Comparison of ENCODE assay signal across 9 mouse cellular contexts in the genomic region with DNA sequence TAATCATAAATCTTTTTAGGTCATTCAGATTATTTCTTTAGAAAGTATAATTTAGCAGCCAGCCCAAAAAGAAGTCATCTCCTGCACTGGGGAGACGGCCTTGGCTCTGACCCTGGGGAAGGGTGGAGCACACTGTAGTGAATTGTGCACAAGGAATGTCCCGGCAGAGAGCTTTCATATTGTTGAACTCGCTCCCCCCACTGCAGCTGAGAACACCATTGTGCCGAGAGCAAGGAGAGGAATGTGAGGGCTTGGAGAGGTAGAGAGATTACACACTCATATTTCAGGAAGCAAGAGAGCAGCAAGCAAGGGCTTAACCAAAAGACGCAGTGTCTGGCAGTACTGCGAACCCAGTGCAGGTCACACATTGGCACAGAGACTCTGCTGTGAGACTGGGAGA.
DNase-seq lines count a peak whose midpoint lies in the region; ATAC-seq and TF ChIP-seq lines count a peak whose summit lies in the region.
"Had no signal": no experiment of that assay in that cellular context is flagged by ENCODE, and none has a peak within 500 bp of the region (broad histone marks: within the 10 kb centered on the region; RNA-seq: fewer than 3 reads in every experiment).

No protein-coding gene starts in this region.

- H3K27ac ChIP-seq in ES-Bruce4 (ENCODE audit: insufficient read depth, low read length) = no peak overlapping the region
- peak overlapping the region; percentile 75 for H3K27ac ChIP-seq in heart, embryonic 10.5 days
- peak overlapping the region; percentile 55 for H3K27ac ChIP-seq in stomach, embryonic 15.5 days

- TF ChIP-seq CTCF in ES-Bruce4 (IDR thresholded peaks at IDR 0.05; ENCODE audit: low read depth, low read length) = no peak

- H3K4me3 ChIP-seq in ES-Bruce4 (ENCODE audit: low read depth, low read length) = no peak overlapping the region
- no peak overlapping the region for H3K4me3 ChIP-seq in heart, embryonic 10.5 days
- no peak overlapping the region for H3K4me3 ChIP-seq in stomach, embryonic 15.5 days (replicated peaks)
- H3K4me3 ChIP-seq: megakaryocyte, embryonic 14.5 days had no signal

- no peaks in the 10 kb centered on the region for H3K27me3 ChIP-seq in ES-Bruce4 (ENCODE audit: control insufficient read depth, insufficient read depth, low read length, poor library complexity, severe bottlenecking)
- H3K27me3 ChIP-seq in heart, embryonic 10.5 days (ENCODE audit: insufficient read depth, poor library complexity, severe bottlenecking) = no peaks in the 10 kb centered on the region
- H3K27me3 ChIP-seq in stomach, embryonic 15.5 days (replicated peaks) = no peaks in the 10 kb centered on the region

- TF ChIP-seq EP300 in ES-Bruce4 (IDR thresholded peaks at IDR 0.05; ENCODE audit: insufficient read depth, low read depth, low read length) = peak; percentile 59; the same call in 1 of the 2 replicates

- peak; percentile 81 for DNase-seq in adrenal gland, postnatal 14 days
- DNase-seq in heart, embryonic 10.5 days (ENCODE audit: low spot score) = no peak
- peak; percentile 57 to 75 for DNase-seq in kidney, postnatal 4 days
- no peak for DNase-seq in layer of hippocampus, postnatal 36 days
- no peak for DNase-seq in cerebellum, adult 11-12 months
- no peak for DNase-seq in thymus, postnatal 25 days

- ATAC-seq in stomach, embryonic 15.5 days (ENCODE audit: insufficient read depth, low FRiP score, low read depth) = peak; percentile 48; the same call in 1 of the 2 replicates

- peaks cover 4% of the 10 kb centered on the region for H3K4me1 ChIP-seq in ES-Bruce4 (ENCODE audit: control insufficient read depth, insufficient read depth, low read length)
- H3K4me1 ChIP-seq in heart, embryonic 10.5 days = peaks cover 33% of the 10 kb centered on the region
- H3K4me1 ChIP-seq in stomach, embryonic 15.5 days = peaks cover 34% of the 10 kb centered on the region

- 21% methylated on average over 6 of the region's 6 CpGs for WGBS in heart, embryonic 10.5 days
- WGBS in stomach, embryonic 15.5 days = 27% methylated on average over 6 of the region's 6 CpGs

- no peak overlapping the region for H3K4me2 ChIP-seq in stomach, embryonic 15.5 days

- TF ChIP-seq POLR2A in ES-Bruce4 (IDR thresholded peaks at IDR 0.05; ENCODE audit: insufficient read depth, low read length) = no peak

- H3K36me3 ChIP-seq in ES-Bruce4 (ENCODE audit: control insufficient read depth, insufficient read depth, low read length, poor library complexity, severe bottlenecking) = no peaks in the 10 kb centered on the region
- H3K36me3 ChIP-seq in heart, embryonic 10.5 days = peaks cover 3% of the 10 kb centered on the region; the same call in 1 of the 2 replicates
- H3K36me3 ChIP-seq in stomach, embryonic 15.5 days = no peaks in the 10 kb centered on the region

- H3K9ac ChIP-seq in ES-Bruce4 (ENCODE audit: low read depth, poor library complexity, severe bottlenecking) = no peak overlapping the region
- H3K9ac ChIP-seq in stomach, embryonic 15.5 days = no peak overlapping the region

- H3K9me3 ChIP-seq in ES-Bruce4 (replicated peaks; ENCODE audit: control insufficient read depth, insufficient read depth, low read length, poor library complexity, severe bottlenecking) = no peaks in the 10 kb centered on the region
- no peaks in the 10 kb centered on the region for H3K9me3 ChIP-seq in heart, embryonic 10.5 days
- H3K9me3 ChIP-seq in stomach, embryonic 15.5 days = no peaks in the 10 kb centered on the region
- H3K9me3 ChIP-seq: megakaryocyte, embryonic 14.5 days had no signal

Comparison
In these comparisons a context has a peak if more than half of its experiments do, and no peak if none do; other contexts are left out.
1. DNase-seq: peak in adrenal gland, postnatal 14 days (single experiment) and kidney, postnatal 4 days (2 of 2); none in heart, embryonic 10.5 days (single experiment), layer of hippocampus, postnatal 36 days (0 of 2), cerebellum, adult 11-12 months (single experiment) and thymus, postnatal 25 days (single experiment).